Mouse (Mus musculus): ENCODE measurements around the gene Itga9.

Itga9 gene

GRCm38 (mm10) chr9:118683507-118683906 lies 77.0 kb downstream of the Itga9 start:
- in situ Hi-C loops (cut with MboI, MseI) = no loop called here

GRCm38 (mm10) chr9:118684343-118684742 lies 77.9 kb downstream of the Itga9 start:
- in situ Hi-C loops (cut with MboI, MseI) = no loop called here

GRCm38 (mm10) chr9:118686166-118686961 lies 79.9 kb downstream of the Itga9 start:
- in situ Hi-C loops (cut with MboI, MseI) = no loop called here

GRCm38 (mm10) chr9:118688248-118688647 lies 81.8 kb downstream of the Itga9 start:
- in situ Hi-C loops (cut with MboI, MseI) = no loop called here

- in situ Hi-C loops (cut with MboI, MseI) = no loop called here
These were observed 82.5 kb downstream of the Itga9 start for GRCm38 (mm10) chr9:118688921-118689451.

- in situ Hi-C loops (cut with MboI, MseI) = no loop called here
These were observed 86.8 kb downstream of the Itga9 start for GRCm38 (mm10) chr9:118693256-118693655.

- in situ Hi-C loops (cut with MboI, MseI) = no loop called here
These were observed 87.9 kb downstream of the Itga9 start for GRCm38 (mm10) chr9:118694420-118694825.

GRCm38 (mm10) chr9:118698191-118698590 lies 91.7 kb downstream of the Itga9 start:
- in situ Hi-C loops (cut with MboI, MseI) = no loop called here

GRCm38 (mm10) chr9:118699716-118700115 lies 93.2 kb downstream of the Itga9 start:
- in situ Hi-C loops (cut with MboI, MseI) = no loop called here

- in situ Hi-C loops (cut with MboI, MseI) = no loop called here
These were observed 94.4 kb downstream of the Itga9 start for GRCm38 (mm10) chr9:118700889-118701288.

GRCm38 (mm10) chr9:118701791-118702190 lies 95.3 kb downstream of the Itga9 start:
- in situ Hi-C loops (cut with MboI, MseI) = no loop called here

- in situ Hi-C loops (cut with MboI, MseI) = no loop called here
These were observed 96.7 kb downstream of the Itga9 start for GRCm38 (mm10) chr9:118703146-118703545.

GRCm38 (mm10) chr9:118705381-118706074 lies 99.0 kb downstream of the Itga9 start:
- in situ Hi-C loops (cut with MboI, MseI) = no loop called here

GRCm38 (mm10) chr9:118706176-118706975 lies 99.9 kb downstream of the Itga9 start:
- in situ Hi-C loops (cut with MboI, MseI) = no loop called here

- in situ Hi-C loops (cut with MboI, MseI) = no loop called here
These were observed 104.1 kb downstream of the Itga9 start for GRCm38 (mm10) chr9:118710625-118711024.

GRCm38 (mm10) chr9:118711749-118712148 lies 105.3 kb downstream of the Itga9 start:
- in situ Hi-C loops (cut with MboI, MseI) = no loop called here

GRCm38 (mm10) chr9:118713515-118713914 lies 107.0 kb downstream of the Itga9 start:
- in situ Hi-C loops (cut with MboI, MseI) = no loop called here

GRCm38 (mm10) chr9:118714536-118714935 lies 108.0 kb downstream of the Itga9 start:
- in situ Hi-C loops (cut with MboI, MseI) = no loop called here

GRCm38 (mm10) chr9:118715971-118716628 lies 109.6 kb downstream of the Itga9 start:
- in situ Hi-C loops (cut with MboI, MseI) = no loop called here

GRCm38 (mm10) chr9:118717436-118717835 lies 110.9 kb downstream of the Itga9 start:
- in situ Hi-C loops (cut with MboI, MseI) = no loop called here

- in situ Hi-C loops (cut with MboI, MseI) = no loop called here
These were observed 112.0 kb downstream of the Itga9 start for GRCm38 (mm10) chr9:118718511-118718910.
